Mouse (Mus musculus) CD4-positive, CD25-positive, alpha-beta regulatory T cell (primary cell): ENCODE data around the gene Rfk. TPM values are rescaled to one million over a fixed set of nuclear protein-coding genes. Genes with fewer than 3 reads are reported as not detected.

Experiments
- polyA plus RNA-seq: library from polyadenylated mRNA; unstranded; fragments of 100-300 nt; shearing (Covaris generic); gene quantifications from one replicate; pipeline ENCODE4 v1.2.1, GENCODE M21; 2017

The Rfk gene
- polyA plus RNA-seq: 95.4 TPM

GRCm38 (mm10) chr19:17393841-17394591, at the start of gene Rfk:
Gene Rfk, plus strand, starts transcription at chr19:17394043.

GRCm38 (mm10) chr19:17372701-17373100, 21.1 kb upstream of the Rfk start, which contains the start of gene Gcnt1:
Gene Gcnt1, minus strand, starts transcription at chr19:17372844.

Other genes starting within 250 kb of the Rfk start
- 5.0 TPM for gene Gcnt1, start 21.2 kb upstream of the Rfk start, polyA plus RNA-seq